Mouse (Mus musculus) liver, embryonic 15.5 days (tissue): Measurements from ENCODE around the gene Ube4b. TPM values are rescaled to one million over a fixed set of nuclear protein-coding genes. Genes with fewer than 3 reads are reported as not detected.

Experiments
- ATAC-seq: fragments of 200-750 bp; cut with Nextera tagmentation; 2 replicates; pipeline ENCODE4 v1.8.0; 2017; ENCODE audit warnings: moderate number of reproducible peaks, mild to moderate bottlenecking, moderate library complexity; ENCODE audit not compliant: insufficient read depth
- H3K27ac ChIP-seq: fragments of 300-500 bp; sonication (generic); replicated peaks from 2 replicates; pipeline ENCODE4 v1.5.1; 2015; ENCODE audit warnings: mild to moderate bottlenecking, inconsistent platforms
- H3K27me3 ChIP-seq: fragments of 300-500 bp; sonication (generic); 2 replicates; pipeline ENCODE4 v1.6.1; 2015; ENCODE audit warnings: mild to moderate bottlenecking, inconsistent platforms
- H3K36me3 ChIP-seq: fragments of 300-500 bp; sonication (generic); replicated peaks from 2 replicates; pipeline ENCODE4 v1.6.1; 2015; ENCODE audit warnings: moderate library complexity, mild to moderate bottlenecking, inconsistent platforms
- H3K4me1 ChIP-seq: fragments of 300-500 bp; sonication (generic); replicated peaks from 2 replicates; pipeline ENCODE4 v1.6.1; 2015; ENCODE audit warnings: inconsistent platforms
- H3K4me2 ChIP-seq: fragments of 300-500 bp; sonication (generic); 2 replicates; pipeline ENCODE4 v1.6.1; 2015; ENCODE audit warnings: moderate library complexity, mild to moderate bottlenecking, inconsistent platforms
- H3K4me3 ChIP-seq: fragments of 300-500 bp; sonication (generic); replicated peaks from 2 replicates; pipeline ENCODE4 v1.5.1; 2015; ENCODE audit warnings: mild to moderate bottlenecking, inconsistent platforms
- H3K9ac ChIP-seq: fragments of 300-500 bp; sonication (generic); 2 replicates; pipeline ENCODE4 v1.6.1; 2015; ENCODE audit warnings: moderate library complexity, mild to moderate bottlenecking, inconsistent platforms
- H3K9me3 ChIP-seq: fragments of 300-500 bp; sonication (generic); replicated peaks from 2 replicates; pipeline ENCODE4 v1.6.1; 2016; ENCODE audit warnings: inconsistent platforms
- WGBS: fragments of 180-500 bp; shearing (Covaris S2); methylation state at CpG from one replicate; pipeline ENCODE4 v1.1.7; 2015; ENCODE audit warnings: mixed read lengths; ENCODE audit not compliant: insufficient replicate concordance; 5-methylcytosine and 5-hydroxymethylcytosine counted together
- polyA plus RNA-seq: library from polyadenylated mRNA; unstranded; fragments of >200 nt; fragmentation: Nextera tagmentation; extraction: Ambion mirVana; gene quantifications from 2 replicates; pipeline ENCODE4 v1.2.1, GENCODE M21; 2015

The Ube4b gene
- polyA plus RNA-seq, 1 experiment from 2014 or later: 10.2 TPM

DNA sequence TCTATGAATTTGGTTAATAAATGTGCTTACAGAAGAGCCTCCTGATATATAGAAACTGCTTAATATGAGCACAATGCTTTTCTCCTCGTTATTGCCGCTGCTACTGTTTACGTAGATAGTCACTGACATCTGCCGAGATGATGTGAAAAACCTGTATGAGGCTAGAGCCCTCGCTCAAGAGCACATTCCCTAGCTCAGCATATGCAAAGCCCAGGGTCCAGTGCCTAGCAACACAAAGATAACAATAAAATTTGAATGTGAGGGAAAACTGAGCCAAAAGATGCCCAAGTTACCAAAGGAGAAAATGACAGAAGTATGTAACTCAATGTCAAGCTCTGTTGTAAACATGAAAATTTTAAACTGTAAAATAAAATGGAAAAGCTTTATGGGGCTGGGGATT, 123.0 kb downstream of the Ube4b start:
- WGBS: 61% methylated on average over 5 of the region's 5 CpGs
- H3K4me3 ChIP-seq: no peak overlapping the region
- H3K9ac ChIP-seq: no peak overlapping the region
- no peaks in the 10 kb centered on the region for H3K36me3 ChIP-seq
- H3K4me1 ChIP-seq: peaks cover 35% of the 10 kb centered on the region
- no peaks in the 10 kb centered on the region for H3K9me3 ChIP-seq
- peaks cover 26% of the 10 kb centered on the region for H3K27me3 ChIP-seq
- no peak overlapping the region for H3K27ac ChIP-seq
- no peak for ATAC-seq
- H3K4me2 ChIP-seq: no peak overlapping the region; the same call in 1 of the 2 replicates

DNA sequence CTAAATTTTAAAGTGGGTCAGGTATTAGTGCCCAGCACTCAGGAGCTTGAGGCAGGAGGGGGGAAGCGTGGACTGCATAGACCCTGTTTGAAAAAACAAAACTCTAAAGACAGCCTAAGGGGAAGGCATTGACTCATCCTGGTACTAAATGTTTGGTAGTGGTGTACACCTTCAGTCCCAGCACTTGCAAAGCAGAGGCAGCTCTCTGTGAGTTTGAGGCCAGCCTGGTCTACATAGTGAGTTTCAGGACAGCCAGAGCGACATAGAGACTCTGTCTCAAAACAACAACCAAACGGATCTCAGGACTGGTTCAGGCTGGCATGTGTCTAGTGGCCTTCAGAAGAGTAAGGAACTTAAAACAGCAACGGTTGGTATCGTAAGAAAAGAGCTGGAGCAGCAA, 123.8 kb downstream of the Ube4b start:
- H3K27ac ChIP-seq: no peak overlapping the region
- 63% methylated on average over 5 of the region's 5 CpGs for WGBS

DNA sequence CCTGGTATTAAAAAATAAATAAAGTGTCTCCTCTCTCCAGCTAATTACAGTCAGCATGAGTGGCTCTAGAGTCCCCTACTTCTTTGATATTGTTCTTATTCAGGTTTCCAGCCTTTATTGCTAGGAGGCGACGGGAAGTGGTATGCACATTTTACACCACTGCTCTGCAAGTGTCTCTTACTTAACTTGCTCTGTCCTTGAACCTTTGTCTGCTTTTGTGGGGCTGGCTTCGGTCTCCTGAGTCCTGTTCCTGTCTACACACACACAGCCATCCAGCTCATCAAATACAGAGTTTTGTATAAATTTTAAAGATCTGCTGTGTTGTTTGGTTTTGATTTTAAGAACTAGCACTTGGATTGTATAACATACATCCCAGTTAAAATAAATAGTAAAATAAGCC, 124.4 kb downstream of the Ube4b start:
- Histone ChIP-seq H3K4me1 (peaks cover 24% of the 10 kb centered on the region), H3K4me3 (no peak overlapping the region), H3K9ac (no peak overlapping the region), H3K27ac (no peak overlapping the region), H3K27me3 (peaks cover 16% of the 10 kb centered on the region), H3K9me3 (no peaks in the 10 kb centered on the region), H3K4me2 (no peak overlapping the region), H3K36me3 (no peaks in the 10 kb centered on the region)
- no peak for ATAC-seq
- WGBS: 55% methylated on average over 3 of the region's 3 CpGs

More for the DNA sequence above, 123.8 kb downstream of the Ube4b start:
- Histone ChIP-seq H3K9me3 (no peaks in the 10 kb centered on the region), H3K4me1 (peaks cover 28% of the 10 kb centered on the region), H3K4me3 (no peak overlapping the region), H3K27me3 (peaks cover 20% of the 10 kb centered on the region), H3K9ac (no peak overlapping the region), H3K4me2 (no peak overlapping the region), H3K36me3 (no peaks in the 10 kb centered on the region)
- ATAC-seq: no peak

DNA sequence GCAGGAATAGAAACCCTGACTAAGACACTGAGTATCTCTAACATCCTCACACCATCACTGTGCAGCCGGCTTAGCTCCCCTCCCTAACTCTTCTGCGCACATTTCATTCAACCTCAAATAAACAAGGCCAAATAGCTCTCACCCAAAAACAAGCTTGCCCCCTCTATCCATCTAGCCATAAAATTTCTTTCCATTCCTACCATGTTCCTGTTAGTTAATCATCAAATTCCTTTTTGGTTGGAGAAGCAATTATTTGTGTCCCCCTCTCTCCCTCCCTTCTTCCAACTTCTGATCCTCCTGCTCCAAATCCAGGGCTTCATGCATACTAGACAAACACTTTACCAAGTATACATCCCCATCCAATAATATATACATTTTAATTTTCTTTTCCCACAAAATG, 130.0 kb downstream of the Ube4b start:
- WGBS: 79% methylated on average over 2 of the region's 2 CpGs
- no peak for ATAC-seq
- Histone ChIP-seq H3K4me3 (no peak overlapping the region), H3K36me3 (no peaks in the 10 kb centered on the region), H3K4me1 (peaks cover 1% of the 10 kb centered on the region; the same call in 1 of the 2 replicates), H3K27me3 (no peaks in the 10 kb centered on the region), H3K27ac (no peak overlapping the region), H3K4me2 (no peak overlapping the region), H3K9me3 (no peaks in the 10 kb centered on the region), H3K9ac (no peak overlapping the region)

DNA sequence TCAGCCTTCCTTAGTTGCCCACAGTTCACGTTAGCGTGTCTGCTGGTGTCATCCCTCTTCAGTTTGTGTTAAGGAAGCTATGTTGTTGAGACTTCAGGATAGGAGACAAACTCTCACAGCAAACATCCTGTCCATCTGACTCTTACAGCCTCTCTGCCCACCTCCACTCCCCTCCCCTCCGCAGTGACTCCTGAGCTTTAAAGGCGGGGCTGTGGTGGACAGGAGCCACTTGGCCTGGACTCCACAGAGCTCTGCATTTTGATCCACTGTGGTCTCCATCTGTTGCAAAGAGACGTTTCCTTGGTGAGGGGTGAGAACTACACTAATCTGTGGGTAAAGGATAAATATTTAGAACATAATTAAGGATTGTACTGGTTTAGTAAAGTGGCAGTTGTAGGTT, 133.6 kb downstream of the Ube4b start:
- H3K4me2 ChIP-seq: no peak overlapping the region

DNA sequence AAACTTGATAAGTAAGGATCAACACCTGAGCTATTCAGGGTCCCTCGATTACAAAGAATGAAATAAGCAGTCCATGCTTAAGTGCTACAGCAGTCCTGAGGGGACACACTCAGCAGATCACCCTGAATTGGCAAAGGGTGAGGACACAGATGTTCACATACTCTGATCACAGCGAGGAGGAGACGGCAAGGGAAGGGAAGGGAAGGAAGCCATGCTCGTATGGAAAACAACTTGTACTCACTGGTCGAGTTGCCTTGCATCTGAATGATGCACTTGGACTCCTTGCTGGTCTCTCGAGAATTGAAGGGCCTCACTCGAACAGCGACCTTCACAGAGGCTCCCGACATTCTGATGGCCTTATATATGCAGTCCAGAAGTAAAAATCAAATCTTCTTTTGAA, 135.5 kb downstream of the Ube4b start:
- Histone ChIP-seq H3K9ac (no peak overlapping the region), H3K4me1 (no peaks in the 10 kb centered on the region), H3K27me3 (no peaks in the 10 kb centered on the region), H3K9me3 (no peaks in the 10 kb centered on the region), H3K4me3 (no peak overlapping the region), H3K27ac (no peak overlapping the region), H3K36me3 (no peaks in the 10 kb centered on the region), H3K4me2 (no peak overlapping the region)
- no peak for ATAC-seq
- 58% methylated on average over 9 of the region's 9 CpGs for WGBS

More for the DNA sequence above, 133.6 kb downstream of the Ube4b start:
- Histone ChIP-seq H3K27me3 (no peaks in the 10 kb centered on the region), H3K4me1 (no peaks in the 10 kb centered on the region), H3K36me3 (no peaks in the 10 kb centered on the region), H3K9me3 (no peaks in the 10 kb centered on the region), H3K4me3 (no peak overlapping the region), H3K27ac (no peak overlapping the region), H3K9ac (no peak overlapping the region)
- WGBS: 64% methylated on average over 5 of the region's 5 CpGs
- no peak for ATAC-seq

DNA sequence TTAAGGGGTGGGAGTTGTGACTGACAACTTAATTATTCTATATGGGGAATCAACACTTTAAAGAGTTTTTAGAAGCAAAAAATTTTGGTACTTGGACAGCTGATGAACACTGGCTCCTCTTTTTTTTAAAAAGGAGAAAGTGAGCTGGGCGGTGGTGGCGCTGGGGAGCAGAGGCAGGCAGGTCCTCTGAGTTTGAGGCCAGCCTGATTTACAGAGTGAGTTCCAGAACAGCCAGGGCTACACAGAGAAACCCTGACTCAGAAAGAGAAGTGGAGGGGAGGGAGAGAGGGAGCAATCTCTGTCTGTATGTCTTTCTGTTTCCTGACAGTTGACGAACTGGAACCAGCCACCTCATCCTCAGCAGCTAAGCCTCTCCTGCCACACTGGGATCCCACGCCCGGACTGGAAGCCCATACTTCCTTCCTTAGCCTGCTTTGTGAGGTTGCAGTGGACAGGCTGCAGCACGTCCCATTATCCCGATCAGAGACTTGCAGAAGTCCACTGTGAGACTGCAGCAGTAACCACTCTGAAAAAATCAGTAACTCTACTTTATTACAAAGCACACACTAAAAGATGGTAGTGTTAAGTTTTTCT, 136.3 kb downstream of the Ube4b start:
- Histone ChIP-seq H3K9me3 (no peaks in the 10 kb centered on the region), H3K36me3 (no peaks in the 10 kb centered on the region), H3K4me3 (no peak overlapping the region), H3K9ac (no peak overlapping the region), H3K27me3 (no peaks in the 10 kb centered on the region), H3K27ac (no peak overlapping the region), H3K4me1 (no peaks in the 10 kb centered on the region), H3K4me2 (no peak overlapping the region)
- 53% methylated on average over 7 of the region's 7 CpGs for WGBS
- no peak for ATAC-seq

DNA sequence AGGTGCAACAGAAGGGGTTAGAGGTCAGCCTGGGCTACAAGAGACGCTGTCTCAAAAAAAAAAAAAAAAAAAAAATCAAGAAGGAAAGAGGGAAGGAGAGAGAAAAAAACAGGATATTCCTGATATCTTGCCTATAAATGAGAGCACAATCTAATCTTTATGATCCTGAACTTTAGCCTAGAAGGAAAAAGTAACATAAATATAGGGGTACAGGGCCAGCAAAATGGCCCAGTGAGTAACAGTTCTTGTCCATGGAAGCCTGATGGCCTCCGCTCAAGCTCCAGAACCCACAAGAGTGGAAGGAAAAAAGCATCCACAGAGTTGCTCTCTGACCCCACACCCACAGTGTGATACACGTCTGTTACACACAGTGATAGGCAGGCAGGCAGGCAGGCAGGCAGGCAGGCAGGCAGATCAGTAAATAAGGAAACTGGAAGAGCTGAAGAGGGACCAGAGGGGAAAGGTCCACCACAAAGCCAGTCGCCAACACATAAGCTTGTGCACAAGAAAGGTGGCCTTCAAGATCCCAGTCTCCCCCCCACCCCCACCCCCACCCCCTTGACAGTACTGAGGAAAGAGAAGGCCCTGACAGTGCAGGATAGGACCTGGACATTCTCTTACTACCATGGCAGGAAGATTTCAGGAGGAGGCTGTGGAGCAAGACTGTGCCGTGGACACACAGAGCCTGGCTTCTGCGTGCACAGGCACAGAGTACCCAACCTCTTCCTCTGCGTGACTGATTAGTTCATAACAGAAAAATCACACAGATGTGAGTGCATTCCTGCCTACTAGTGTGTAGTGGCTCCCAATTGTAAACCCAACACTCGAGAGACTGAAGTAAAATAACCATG, 140.0 kb downstream of the Ube4b start:
- Histone ChIP-seq H3K9me3 (no peaks in the 10 kb centered on the region), H3K4me1 (peaks cover 7% of the 10 kb centered on the region; the same call in 1 of the 2 replicates), H3K9ac (no peak overlapping the region), H3K4me2 (no peak overlapping the region), H3K36me3 (no peaks in the 10 kb centered on the region), H3K4me3 (no peak overlapping the region), H3K27ac (0 out of 2 replicates have a peak overlapping the region, but pooled peaks have one; percentile 1), H3K27me3 (no peaks in the 10 kb centered on the region)
- WGBS: 59% methylated on average over 8 of the region's 8 CpGs
- peak; percentile 47; the same call in 1 of the 2 replicates for ATAC-seq

DNA sequence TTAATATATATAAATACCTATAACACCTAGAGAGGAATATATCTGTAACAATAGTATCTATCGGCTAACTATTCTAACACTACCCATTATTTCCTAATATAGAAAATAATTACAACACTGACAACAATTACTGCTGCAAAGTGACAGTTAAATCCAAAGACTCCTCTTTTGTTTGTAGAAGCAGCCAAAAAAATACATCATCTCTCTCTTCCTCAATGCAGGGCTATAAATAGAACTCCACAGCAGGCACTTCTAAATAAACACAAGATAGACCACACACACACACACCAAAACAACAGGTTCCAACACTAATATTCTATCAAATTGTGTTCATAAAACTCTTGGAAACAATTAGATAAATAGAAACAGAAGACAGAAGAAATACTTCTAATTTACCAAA, 140.9 kb downstream of the Ube4b start:
- WGBS: 77% methylated on average over 1 of the region's 1 CpGs
- Histone ChIP-seq H3K9me3 (no peaks in the 10 kb centered on the region), H3K27me3 (no peaks in the 10 kb centered on the region), H3K27ac (no peak overlapping the region), H3K4me1 (peaks cover 7% of the 10 kb centered on the region; the same call in 1 of the 2 replicates), H3K9ac (no peak overlapping the region), H3K4me3 (no peak overlapping the region), H3K4me2 (no peak overlapping the region), H3K36me3 (no peaks in the 10 kb centered on the region)
- no peak for ATAC-seq

DNA sequence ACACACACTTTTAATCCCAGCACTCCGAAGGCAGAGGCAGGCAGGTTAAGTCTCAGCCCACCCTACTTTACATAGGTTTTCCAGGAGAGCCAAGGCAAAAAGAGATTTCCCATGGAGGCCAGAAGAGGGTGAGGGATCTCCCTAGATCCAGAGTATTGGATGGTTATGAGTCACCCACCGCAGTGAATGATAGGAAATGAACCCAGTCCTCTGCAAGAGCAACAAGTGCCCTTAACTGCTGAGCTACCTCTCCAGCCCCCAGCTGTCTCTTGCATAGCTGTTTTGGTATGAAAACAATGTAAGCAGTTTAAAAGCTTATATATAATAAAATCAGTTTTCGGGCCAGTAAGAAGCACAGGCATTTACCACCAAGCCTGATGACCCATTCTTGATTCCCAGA, 143.5 kb downstream of the Ube4b start:
- H3K27ac ChIP-seq: peak overlapping the region; percentile 60
- no peak for ATAC-seq
- peaks cover 7% of the 10 kb centered on the region; the same call in 1 of the 2 replicates for H3K4me1 ChIP-seq
- WGBS: 55% methylated on average over 3 of the region's 3 CpGs
- H3K4me2 ChIP-seq: no peak overlapping the region
- no peaks in the 10 kb centered on the region for H3K36me3 ChIP-seq
- no peaks in the 10 kb centered on the region for H3K27me3 ChIP-seq
- H3K4me3 ChIP-seq: no peak overlapping the region
- no peaks in the 10 kb centered on the region for H3K9me3 ChIP-seq
- no peak overlapping the region for H3K9ac ChIP-seq

DNA sequence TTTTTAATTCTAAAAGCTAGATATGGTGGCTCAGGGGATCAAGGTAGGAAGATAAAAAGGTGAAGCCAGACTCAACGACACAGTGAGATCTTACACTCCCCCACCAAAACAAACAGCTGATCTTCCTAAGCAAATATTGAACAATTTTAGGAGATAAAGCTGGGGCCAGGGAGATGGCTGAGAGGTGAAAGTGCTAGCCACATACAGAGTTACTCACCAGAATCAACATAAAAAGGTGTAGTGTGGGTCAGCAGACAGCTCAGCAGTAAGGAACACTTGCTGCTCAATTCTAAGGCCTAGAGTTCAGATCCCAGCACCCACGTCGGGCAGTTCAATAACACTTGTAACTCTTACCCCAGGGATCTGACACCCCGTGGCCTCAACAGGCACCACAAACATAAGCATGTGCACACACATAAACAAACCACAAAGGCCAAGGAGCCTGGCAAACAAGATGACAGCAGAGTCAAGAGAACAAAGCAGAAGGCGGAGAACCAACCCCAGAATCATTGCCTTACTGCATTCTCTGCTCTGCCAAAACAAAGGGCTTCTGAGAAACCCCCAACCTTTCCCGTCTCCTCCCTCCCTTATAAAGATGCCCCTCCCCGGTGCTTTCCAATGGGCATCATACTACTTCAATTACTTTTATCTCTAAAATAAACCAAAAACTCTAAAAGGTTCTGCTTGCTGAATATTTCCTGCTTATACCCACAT, 144.4 kb downstream of the Ube4b start:
- WGBS: 40% methylated on average over 7 of the region's 7 CpGs
- Histone ChIP-seq H3K36me3 (no peaks in the 10 kb centered on the region), H3K9me3 (no peaks in the 10 kb centered on the region), H3K27ac (peak overlapping the region; percentile 60), H3K4me2 (0 out of 2 replicates have a peak overlapping the region, but pooled peaks have one; percentile 14), H3K4me1 (peaks cover 7% of the 10 kb centered on the region; the same call in 1 of the 2 replicates), H3K4me3 (no peak overlapping the region), H3K27me3 (no peaks in the 10 kb centered on the region), H3K9ac (no peak overlapping the region)
- peak; percentile 67 for ATAC-seq
